Mouse (Mus musculus): ENCODE results near the gene Fbl.

DNA sequence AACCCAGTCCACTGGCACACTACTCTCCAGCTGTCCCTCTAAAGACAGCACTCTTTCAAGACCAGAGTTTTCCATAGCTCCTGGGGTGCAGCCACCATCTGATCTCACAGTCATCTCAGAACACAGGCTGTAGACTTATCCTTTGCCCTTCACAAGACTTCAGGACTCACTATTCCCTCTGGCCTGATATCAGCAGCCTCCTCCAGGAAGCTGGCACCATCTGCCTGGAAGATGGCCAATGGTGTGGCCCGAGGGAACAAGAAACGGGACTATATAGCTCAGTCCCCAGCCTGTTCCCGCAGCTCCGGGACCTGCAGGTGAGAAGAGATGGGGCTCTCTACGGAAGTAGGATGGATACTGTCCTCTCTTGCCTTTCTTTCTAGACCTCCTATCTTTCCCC lies 40.3 kb upstream of the Fbl start, which contains the start of gene 9530053A07Rik:
- no peak for TF ChIP-seq CTCF (IDR thresholded peaks at IDR 0.05; ENCODE audit: low read depth)
- TF ChIP-seq EP300 (IDR thresholded peaks at IDR 0.05; ENCODE audit: low read depth), result no peak

Measured in liver, embryonic 14.5 days (tissue).